Mouse (Mus musculus) spleen, adult 2 months (tissue): ENCODE measurements around the gene Sod1. TPM values are rescaled to one million over a fixed set of nuclear protein-coding genes. Genes with fewer than 3 reads are reported as not detected.

Source experiments
- DNase-seq, 2 experiments: peaks; one replicate each; pipeline versions ENCODE4 v3.0.0 to v3.0.0-alpha.2; 2012 to 2021; ENCODE audit warnings: low spot score in 2 of 2, low read depth in 1 of 2
- H3K27ac ChIP-seq: fragments of 200-500 bp; 2 replicates; pipeline ENCODE4 v1.5.1; 2012; ENCODE audit warnings: low read length, inconsistent platforms; ENCODE audit not compliant: insufficient read depth
- H3K27me3 ChIP-seq: fragments of 200-500 bp; 2 replicates; pipeline ENCODE4 v1.6.1; 2012; ENCODE audit warnings: mild to moderate bottlenecking, moderate library complexity, low read length, inconsistent platforms; ENCODE audit not compliant: control insufficient read depth, insufficient read depth
- H3K36me3 ChIP-seq: fragments of 200-500 bp; 2 replicates; pipeline ENCODE4 v1.6.1; 2012; ENCODE audit warnings: mild to moderate bottlenecking, low read length, inconsistent platforms; ENCODE audit not compliant: control insufficient read depth, insufficient read depth
- H3K4me1 ChIP-seq: fragments of 200-500 bp; 2 replicates; pipeline ENCODE4 v1.6.1; 2011; ENCODE audit warnings: inconsistent platforms; ENCODE audit not compliant: control insufficient read depth, insufficient read depth, insufficient read length
- H3K4me3 ChIP-seq: fragments of 200-500 bp; 2 replicates; pipeline ENCODE4 v1.5.1; 2011; ENCODE audit warnings: mild to moderate bottlenecking, inconsistent platforms; ENCODE audit not compliant: insufficient read depth, insufficient read length; ENCODE audit errors: extremely low read depth
- CTCF ChIP-seq: fragments of 200-500 bp; IDR thresholded peaks from 2 replicates; pipeline ENCODE4 v1.5.1; 2011; ENCODE audit warnings: mild to moderate bottlenecking, inconsistent platforms; ENCODE audit not compliant: insufficient read depth, insufficient read length, insufficient replicate concordance; ENCODE audit errors: extremely low read depth
- POLR2A ChIP-seq: fragments of 200-500 bp; IDR thresholded peaks from 2 replicates; pipeline ENCODE4 v1.6.1; 2011; ENCODE audit warnings: low read depth, low read length, inconsistent platforms
- WGBS: fragments of 180-500 bp; shearing (Covaris S2); methylation state at CpG from one replicate; pipeline ENCODE4 v1.1.7; 2018; 5-methylcytosine and 5-hydroxymethylcytosine counted together
- polyA plus RNA-seq: library from polyadenylated mRNA; depleted of rRNA; stranded (reverse); fragments of >200 nt; gene quantifications from 2 replicates; pipeline ENCODE4 v1.2.3, GENCODE M21; 2012

Sod1 gene
- polyA plus RNA-seq, 1 experiment: 153 TPM

GRCm38 (mm10) chr16:90252521-90252920, 32.0 kb downstream of the Sod1 start:
- DNase-seq: no peak
- peaks cover 40% of the 10 kb centered on the region for H3K36me3 ChIP-seq
- TF ChIP-seq POLR2A (no peak), CTCF (no peak)
- H3K27ac ChIP-seq: no peak overlapping the region
- no peaks in the 10 kb centered on the region for H3K4me1 ChIP-seq
- H3K4me3 ChIP-seq: no peak overlapping the region
- 94% methylated on average over 2 of the region's 2 CpGs for WGBS
- no peaks in the 10 kb centered on the region for H3K27me3 ChIP-seq

GRCm38 (mm10) chr16:90258950-90259349, 38.4 kb downstream of the Sod1 start:
- 52% methylated on average over 7 of the region's 7 CpGs for WGBS
- H3K4me1 ChIP-seq: peaks cover 3% of the 10 kb centered on the region; the same call in 1 of the 2 replicates
- peaks cover 26% of the 10 kb centered on the region for H3K36me3 ChIP-seq
- DNase-seq: no peak
- H3K4me3 ChIP-seq: no peak overlapping the region
- TF ChIP-seq CTCF (no peak), POLR2A (no peak)
- H3K27ac ChIP-seq: no peak overlapping the region
- H3K27me3 ChIP-seq: no peaks in the 10 kb centered on the region

GRCm38 (mm10) chr16:90259623-90260022, 39.1 kb downstream of the Sod1 start:
- no peak overlapping the region for H3K27ac ChIP-seq
- H3K27me3 ChIP-seq: no peaks in the 10 kb centered on the region
- 80% methylated on average over 5 of the region's 5 CpGs for WGBS
- H3K4me1 ChIP-seq: peaks cover 3% of the 10 kb centered on the region; the same call in 1 of the 2 replicates
- no peak for TF ChIP-seq POLR2A
- no peak for TF ChIP-seq CTCF
- peaks cover 25% of the 10 kb centered on the region for H3K36me3 ChIP-seq
- no peak for DNase-seq
- no peak overlapping the region for H3K4me3 ChIP-seq

- Histone ChIP-seq H3K4me1 (peaks cover 3% of the 10 kb centered on the region; the same call in 1 of the 2 replicates), H3K27ac (no peak overlapping the region), H3K36me3 (peaks cover 25% of the 10 kb centered on the region), H3K27me3 (no peaks in the 10 kb centered on the region), H3K4me3 (no peak overlapping the region)
- DNase-seq: no peak
- WGBS: 77% methylated on average over 4 of the region's 4 CpGs
- TF ChIP-seq CTCF (no peak), POLR2A (no peak)
These were observed 39.5 kb downstream of the Sod1 start for GRCm38 (mm10) chr16:90260097-90260496.

GRCm38 (mm10) chr16:90261791-90262190, 41.2 kb downstream of the Sod1 start:
- no peak overlapping the region for H3K27ac ChIP-seq
- no peaks in the 10 kb centered on the region for H3K27me3 ChIP-seq
- TF ChIP-seq CTCF (no peak), POLR2A (no peak)
- DNase-seq: no peak
- H3K4me3 ChIP-seq: no peak overlapping the region
- 96% methylated on average over 2 of the region's 2 CpGs for WGBS
- peaks cover 20% of the 10 kb centered on the region for H3K36me3 ChIP-seq
- H3K4me1 ChIP-seq: peaks cover 3% of the 10 kb centered on the region; the same call in 1 of the 2 replicates

- Histone ChIP-seq H3K27me3 (no peaks in the 10 kb centered on the region), H3K36me3 (peaks cover 7% of the 10 kb centered on the region), H3K4me1 (peaks cover 3% of the 10 kb centered on the region; the same call in 1 of the 2 replicates), H3K27ac (no peak overlapping the region), H3K4me3 (no peak overlapping the region)
- no peak for DNase-seq
- no peak for TF ChIP-seq CTCF
- TF ChIP-seq POLR2A: no peak
- 82% methylated on average over 5 of the region's 5 CpGs for WGBS
These were observed 43.5 kb downstream of the Sod1 start for GRCm38 (mm10) chr16:90264021-90264420.

GRCm38 (mm10) chr16:90265106-90265505, 44.6 kb downstream of the Sod1 start:
- WGBS: 80% methylated on average over 1 of the region's 1 CpGs
- Histone ChIP-seq H3K36me3 (peaks cover 3% of the 10 kb centered on the region), H3K4me3 (no peak overlapping the region), H3K4me1 (no peaks in the 10 kb centered on the region), H3K27ac (no peak overlapping the region), H3K27me3 (no peaks in the 10 kb centered on the region)
- no peak for DNase-seq
- TF ChIP-seq POLR2A: no peak
- no peak for TF ChIP-seq CTCF
